Mouse (Mus musculus) neural tube, embryonic 11.5 days (tissue): Measurements from ENCODE around the gene Map2k3. TPM values are rescaled to one million over a fixed set of nuclear protein-coding genes. Genes with fewer than 3 reads are reported as not detected.
"Not testable (repeated sequence)": the region's sequence is repeated elsewhere in the genome, so short reads cannot be mapped to it uniquely, and the experiment has no call there.

Source experiments
- ATAC-seq: fragments of 200-750 bp; cut with Nextera tagmentation; 2 replicates; pipeline ENCODE4 v1.8.0; 2017; ENCODE audit warnings: moderate number of reproducible peaks, mild to moderate bottlenecking, moderate TSS enrichment, moderate library complexity; ENCODE audit not compliant: insufficient read depth, low FRiP score, low TSS enrichment
- DNase-seq: peaks from one replicate; pipeline ENCODE4 v3.0.0-alpha.2; 2015; ENCODE audit warnings: low spot score
- H3K27ac ChIP-seq: fragments of 300-500 bp; sonication (generic); 2 replicates; pipeline ENCODE4 v1.5.1; 2014; ENCODE audit warnings: low read depth, mild to moderate bottlenecking, low read length
- H3K27me3 ChIP-seq: fragments of 300-500 bp; sonication (generic); 2 replicates; pipeline ENCODE4 v1.6.1; 2014; ENCODE audit warnings: mild to moderate bottlenecking, low read length, mixed read lengths; ENCODE audit not compliant: control insufficient read depth, insufficient read depth
- H3K36me3 ChIP-seq: fragments of 300-500 bp; sonication (generic); 2 replicates; pipeline ENCODE4 v1.6.1; 2014; ENCODE audit warnings: mild to moderate bottlenecking, low read length, moderate library complexity, mixed read lengths; ENCODE audit not compliant: control insufficient read depth, insufficient read depth
- H3K4me1 ChIP-seq: fragments of 300-500 bp; sonication (generic); 2 replicates; pipeline ENCODE4 v1.6.1; 2014; ENCODE audit warnings: low read length, mixed read lengths; ENCODE audit not compliant: control insufficient read depth, insufficient read depth
- H3K4me2 ChIP-seq: fragments of 300-500 bp; sonication (generic); 2 replicates; pipeline ENCODE4 v1.6.1; 2014; ENCODE audit warnings: low read depth, mild to moderate bottlenecking, moderate library complexity
- H3K4me3 ChIP-seq: fragments of 300-500 bp; sonication (generic); 2 replicates; pipeline ENCODE4 v1.5.1; 2014; ENCODE audit warnings: low read depth, low read length
- H3K9ac ChIP-seq: fragments of 300-500 bp; sonication (generic); 2 replicates; pipeline ENCODE4 v1.6.1; 2014; ENCODE audit warnings: mild to moderate bottlenecking, low read length
- H3K9me3 ChIP-seq: fragments of 300-500 bp; sonication (generic); 2 replicates; pipeline ENCODE4 v1.6.1; 2016; ENCODE audit warnings: low read length; ENCODE audit not compliant: control insufficient read depth
- WGBS: fragments of 180-500 bp; shearing (Covaris S2); extraction: QIAGEN DNeasy Blood & Tissue Kit; methylation state at CpG from one replicate; pipeline ENCODE4 v1.1.7; 2014; 5-methylcytosine and 5-hydroxymethylcytosine counted together
- polyA plus RNA-seq: library from polyadenylated mRNA; unstranded; fragments of >200 nt; fragmentation: Nextera tagmentation; extraction: Ambion mirVana; gene quantifications from 2 replicates; pipeline ENCODE4 v1.2.1, GENCODE M21; 2014

Gene Map2k3
- polyA plus RNA-seq = 48.3 and 52.2 TPM in 2 replicates

GRCm38 (mm10) chr11:60931869-60932481, at the start of gene Map2k3:
Gene Map2k3 (plus strand): TSS chr11:60932033.
- Histone ChIP-seq H3K27me3 (no peaks in the 10 kb centered on the region), H3K4me1 (peaks cover 14% of the 10 kb centered on the region), H3K27ac (no peak within 1 kb of the TSS), H3K9ac (peak within 1 kb of the TSS; percentile 84), H3K4me2 (peak within 1 kb of the TSS; percentile 91), H3K9me3 (no peaks in the 10 kb centered on the region), H3K36me3 (no peaks in the 10 kb centered on the region), H3K4me3 (peak within 1 kb of the TSS; percentile 86)
- WGBS = under 1% methylated on average over 49 of the region's 59 CpGs
- peak; percentile 92 for ATAC-seq
- peak; percentile 97 for DNase-seq

GRCm38 (mm10) chr11:60882386-60882785, 49.4 kb upstream of the Map2k3 start:
- no peak overlapping the region for H3K4me3 ChIP-seq
- H3K27me3 ChIP-seq = no peaks in the 10 kb centered on the region
- no peak for ATAC-seq

GRCm38 (mm10) chr11:60886986-60887385, 44.8 kb upstream of the Map2k3 start:
- not testable (repeated sequence) for H3K27ac ChIP-seq, H3K9me3 ChIP-seq, H3K4me2 ChIP-seq, DNase-seq, H3K4me1 ChIP-seq, H3K4me3 ChIP-seq, H3K27me3 ChIP-seq, H3K36me3 ChIP-seq, ATAC-seq, H3K9ac ChIP-seq
- WGBS = 84% methylated on average over 2 of the region's 3 CpGs

More at GRCm38 (mm10) chr11:60882386-60882785, 49.4 kb upstream of the Map2k3 start:
- H3K4me2 ChIP-seq = no peak overlapping the region
- DNase-seq = no peak
- no peak overlapping the region for H3K9ac ChIP-seq
- H3K4me1 ChIP-seq = no peaks in the 10 kb centered on the region
- no peaks in the 10 kb centered on the region for H3K36me3 ChIP-seq
- WGBS = 75% methylated on average over 3 of the region's 3 CpGs
- H3K9me3 ChIP-seq = no peaks in the 10 kb centered on the region
- no peak overlapping the region for H3K27ac ChIP-seq

DNA sequence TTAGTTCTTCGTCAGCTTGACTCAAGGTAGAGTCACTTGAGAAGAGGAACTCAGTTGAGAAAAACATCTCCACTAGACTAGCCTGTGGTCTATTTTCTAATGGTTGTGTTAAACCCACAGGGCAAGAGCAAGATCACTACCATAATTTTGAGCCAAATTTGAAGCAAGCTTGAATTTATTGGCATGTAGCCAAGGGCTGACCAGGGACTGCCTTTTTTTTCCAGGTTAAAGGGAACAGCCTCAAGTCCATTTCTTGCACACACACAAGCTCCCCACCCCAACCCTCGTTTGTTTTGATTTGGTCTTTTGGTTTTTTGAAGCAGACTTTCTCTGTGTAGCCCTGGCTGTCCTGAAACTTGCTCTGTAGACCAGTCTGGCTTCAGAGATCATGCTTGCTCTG, 42.0 kb upstream of the Map2k3 start:
- no peak overlapping the region for H3K27ac ChIP-seq
- no peaks in the 10 kb centered on the region for H3K27me3 ChIP-seq
- no peak overlapping the region for H3K9ac ChIP-seq
- H3K4me3 ChIP-seq = no peak overlapping the region
- H3K4me2 ChIP-seq = no peak overlapping the region
- WGBS = 71% methylated on average over 2 of the region's 2 CpGs
- H3K4me1 ChIP-seq = no peaks in the 10 kb centered on the region
- DNase-seq (no peak), ATAC-seq (no peak)
- no peaks in the 10 kb centered on the region for H3K36me3 ChIP-seq
- no peaks in the 10 kb centered on the region for H3K9me3 ChIP-seq

DNA sequence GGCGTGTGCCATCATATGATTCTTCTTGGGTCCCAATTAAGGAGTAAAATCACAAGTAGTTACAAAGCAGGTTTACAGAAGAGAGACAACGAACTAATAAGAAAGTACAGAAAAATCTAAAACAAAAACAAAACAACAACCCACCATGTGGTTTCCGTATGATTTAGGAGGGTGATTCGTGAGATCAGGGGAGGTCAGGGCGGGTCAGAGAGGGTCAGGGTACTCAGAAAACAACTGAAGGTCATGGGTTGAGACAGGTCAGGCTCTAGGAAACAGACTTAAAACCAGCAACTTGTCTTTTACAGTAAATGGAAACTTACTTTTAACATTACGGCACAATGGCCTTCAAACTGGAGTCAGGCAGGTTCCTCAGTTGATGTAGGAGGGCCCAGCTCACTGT, 41.5 kb upstream of the Map2k3 start:
- no peaks in the 10 kb centered on the region for H3K27me3 ChIP-seq
- DNase-seq (no peak), ATAC-seq (no peak)
- no peaks in the 10 kb centered on the region for H3K9me3 ChIP-seq
- no peak overlapping the region for H3K4me3 ChIP-seq
- no peaks in the 10 kb centered on the region for H3K36me3 ChIP-seq
- H3K4me1 ChIP-seq = no peaks in the 10 kb centered on the region
- no peak overlapping the region for H3K27ac ChIP-seq
- H3K9ac ChIP-seq = no peak overlapping the region
- no peak overlapping the region for H3K4me2 ChIP-seq
- WGBS = 63% methylated on average over 6 of the region's 6 CpGs

DNA sequence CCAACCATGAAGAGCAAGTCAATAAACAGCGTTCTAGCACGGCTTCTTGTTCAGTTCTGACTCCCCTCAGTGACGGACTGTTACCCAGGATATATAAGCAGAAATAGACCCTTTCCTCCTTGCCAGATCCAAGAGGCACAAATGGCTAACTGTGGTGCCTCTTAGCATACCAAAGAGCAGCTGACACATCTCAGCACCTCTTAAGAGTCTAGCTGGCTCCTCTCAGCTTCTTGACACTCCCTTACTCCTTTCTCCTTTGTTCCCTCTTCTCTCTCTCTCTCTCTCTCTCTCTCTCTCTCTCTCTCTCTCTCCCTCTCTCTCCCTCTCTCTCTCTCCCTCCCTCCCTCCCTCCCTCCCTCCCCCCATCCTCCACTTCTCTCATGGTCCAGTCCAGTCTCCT, 41.1 kb upstream of the Map2k3 start:
- 40% methylated on average over 3 of the region's 3 CpGs for WGBS
- Histone ChIP-seq H3K4me1 (no peaks in the 10 kb centered on the region), H3K27ac (no peak overlapping the region), H3K36me3 (no peaks in the 10 kb centered on the region), H3K27me3 (no peaks in the 10 kb centered on the region), H3K9ac (no peak overlapping the region), H3K4me2 (no peak overlapping the region), H3K4me3 (no peak overlapping the region), H3K9me3 (no peaks in the 10 kb centered on the region)
- DNase-seq = no peak
- ATAC-seq = no peak

GRCm38 (mm10) chr11:60895915-60896314, 35.9 kb upstream of the Map2k3 start:
- H3K4me1 ChIP-seq = no peaks in the 10 kb centered on the region
- no peak overlapping the region for H3K4me2 ChIP-seq
- H3K27ac ChIP-seq = no peak overlapping the region
- 40% methylated on average over 4 of the region's 4 CpGs for WGBS
- no peaks in the 10 kb centered on the region for H3K9me3 ChIP-seq
- ATAC-seq = no peak
- DNase-seq = no peak
- H3K9ac ChIP-seq = no peak overlapping the region
- H3K36me3 ChIP-seq = no peaks in the 10 kb centered on the region
- no peaks in the 10 kb centered on the region for H3K27me3 ChIP-seq
- H3K4me3 ChIP-seq = no peak overlapping the region

DNA sequence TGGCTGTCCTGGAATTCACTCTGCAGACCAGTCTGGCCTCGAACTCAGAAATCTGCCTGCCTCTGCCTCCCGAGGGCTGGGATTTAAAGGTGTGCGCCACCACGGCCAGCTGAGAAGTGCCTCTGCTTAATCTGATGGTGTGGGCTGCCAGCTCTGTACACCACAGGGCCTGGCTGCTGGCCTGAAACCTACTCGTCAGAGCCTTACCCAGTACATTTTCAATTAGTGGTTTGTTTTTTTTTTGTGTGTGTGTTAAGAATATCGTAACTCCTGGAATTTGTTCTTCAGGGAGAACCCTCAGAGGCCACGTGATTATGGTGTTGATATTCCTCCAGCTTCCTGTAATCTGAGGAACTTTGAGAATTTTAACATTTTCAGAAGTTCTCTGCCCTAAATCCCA, 29.8 kb upstream of the Map2k3 start:
- H3K4me2 ChIP-seq = no peak overlapping the region
- peaks cover 10% of the 10 kb centered on the region; the same call in 1 of the 2 replicates for H3K36me3 ChIP-seq
- ATAC-seq (no peak), DNase-seq (no peak)
- no peaks in the 10 kb centered on the region for H3K4me1 ChIP-seq
- H3K9me3 ChIP-seq = no peaks in the 10 kb centered on the region
- H3K4me3 ChIP-seq = no peak overlapping the region
- no peaks in the 10 kb centered on the region for H3K27me3 ChIP-seq
- WGBS = 86% methylated on average over 7 of the region's 7 CpGs
- no peak overlapping the region for H3K9ac ChIP-seq
- H3K27ac ChIP-seq = no peak overlapping the region

DNA sequence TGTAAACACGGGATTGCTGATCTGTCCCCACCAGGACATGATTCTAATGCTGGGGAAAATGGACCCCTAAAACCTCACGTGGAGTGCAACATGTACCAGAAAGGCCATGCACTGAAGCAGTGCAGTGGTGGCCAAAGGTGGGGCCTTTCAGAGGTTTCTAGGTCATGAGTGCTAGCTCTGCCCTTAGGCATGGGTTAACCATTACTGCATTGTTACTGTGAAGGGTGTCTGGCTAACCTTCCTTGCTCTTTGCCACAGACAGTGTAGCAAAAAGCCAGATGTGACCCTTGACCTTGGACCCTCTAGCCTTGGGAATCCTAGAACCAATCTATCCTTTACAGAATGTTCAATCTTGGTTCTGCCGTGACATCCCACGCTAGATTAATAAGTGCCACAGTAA, 29.3 kb upstream of the Map2k3 start:
- no peak for DNase-seq
- Histone ChIP-seq H3K27me3 (no peaks in the 10 kb centered on the region), H3K9ac (no peak overlapping the region), H3K36me3 (peaks cover 10% of the 10 kb centered on the region; the same call in 1 of the 2 replicates), H3K4me3 (no peak overlapping the region), H3K27ac (no peak overlapping the region), H3K9me3 (no peaks in the 10 kb centered on the region), H3K4me1 (no peaks in the 10 kb centered on the region), H3K4me2 (no peak overlapping the region)
- WGBS = 61% methylated on average over 4 of the region's 4 CpGs
- ATAC-seq = no peak
